Mouse (Mus musculus) cortical plate, adult 2 months (tissue): ENCODE data around the gene Soat1.

ENCODE experiments used
- CTCF ChIP-seq: fragments of 200-500 bp; IDR thresholded peaks from 2 replicates; pipeline ENCODE4 v1.5.1; 2011; ENCODE audit warnings: mild to moderate bottlenecking, control low read depth, low read length; ENCODE audit not compliant: insufficient read depth; ENCODE audit errors: extremely low read depth
- POLR2A ChIP-seq: fragments of 200-500 bp; IDR thresholded peaks from 2 replicates; pipeline ENCODE4 v1.6.1; 2011; ENCODE audit warnings: mild to moderate bottlenecking, low read length, control low read depth; ENCODE audit not compliant: insufficient read depth; ENCODE audit errors: extremely low read depth

DNA sequence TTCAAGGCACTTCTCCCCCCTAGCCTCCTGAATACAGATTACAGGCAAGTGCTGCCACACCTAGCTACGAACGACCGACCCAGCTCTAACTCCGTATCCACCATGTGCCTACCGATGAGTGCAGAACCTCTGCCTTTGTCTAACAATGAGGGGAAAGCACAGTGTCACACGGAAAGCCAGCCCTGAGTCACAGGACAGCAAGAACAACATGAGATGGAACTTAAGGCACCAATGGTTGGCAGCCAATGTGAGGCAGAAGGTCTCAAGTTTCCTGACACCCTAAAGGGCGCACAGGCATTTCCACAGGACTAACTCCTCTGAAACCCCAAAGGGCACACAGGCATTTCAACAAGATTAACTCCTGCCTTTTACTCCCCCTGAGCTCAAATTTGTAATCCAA lies 25.0 kb downstream of the Soat1 start:
- TF ChIP-seq POLR2A: no peak
- TF ChIP-seq CTCF: no peak
